Mouse (Mus musculus) hindbrain, embryonic 15.5 days (tissue): ENCODE data around the gene Ddx3x. TPM values are rescaled to one million over a fixed set of nuclear protein-coding genes. Genes with fewer than 3 reads are reported as not detected.
"Not testable (repeated sequence)": the region's sequence is repeated elsewhere in the genome, so short reads cannot be mapped to it uniquely, and the experiment has no call there.

Experiments used
- ATAC-seq: fragments of 200-750 bp; cut with Nextera tagmentation; 2 replicates; pipeline ENCODE4 v1.8.0; 2017; ENCODE audit warnings: low read depth, moderate number of reproducible peaks, moderate TSS enrichment; ENCODE audit not compliant: low FRiP score
- H3K27ac ChIP-seq: fragments of 300-500 bp; sonication (generic); replicated peaks from 2 replicates; pipeline ENCODE4 v1.5.1; 2015; ENCODE audit warnings: mild to moderate bottlenecking, inconsistent platforms
- H3K27me3 ChIP-seq: fragments of 300-500 bp; sonication (generic); 2 replicates; pipeline ENCODE4 v1.6.1; 2015; ENCODE audit warnings: control low read depth, inconsistent platforms
- H3K36me3 ChIP-seq: fragments of 300-500 bp; sonication (generic); 2 replicates; pipeline ENCODE4 v1.6.1; 2015; ENCODE audit warnings: control low read depth, inconsistent platforms
- H3K4me1 ChIP-seq: fragments of 300-500 bp; sonication (generic); replicated peaks from 2 replicates; pipeline ENCODE4 v1.6.1; 2015; ENCODE audit warnings: control low read depth, inconsistent platforms
- H3K4me2 ChIP-seq: fragments of 300-500 bp; sonication (generic); 2 replicates; pipeline ENCODE4 v1.6.1; 2015; ENCODE audit warnings: moderate library complexity, mild to moderate bottlenecking, inconsistent platforms
- H3K4me3 ChIP-seq: fragments of 300-500 bp; sonication (generic); 2 replicates; pipeline ENCODE4 v1.5.1; 2015; ENCODE audit warnings: mild to moderate bottlenecking, inconsistent platforms
- H3K9ac ChIP-seq: fragments of 300-500 bp; sonication (generic); 2 replicates; pipeline ENCODE4 v1.6.1; 2015; ENCODE audit warnings: inconsistent platforms
- H3K9me3 ChIP-seq: fragments of 300-500 bp; sonication (generic); 2 replicates; pipeline ENCODE4 v1.6.1; 2016; ENCODE audit warnings: control low read depth, inconsistent platforms
- WGBS: fragments of 180-500 bp; shearing (Covaris S2); methylation state at CpG from one replicate; pipeline ENCODE4 v1.1.7; 2015; 5-methylcytosine and 5-hydroxymethylcytosine counted together
- polyA plus RNA-seq: library from polyadenylated mRNA; unstranded; fragments of >200 nt; fragmentation: Nextera tagmentation; extraction: Ambion mirVana; gene quantifications from 2 replicates; pipeline ENCODE4 v1.2.1, GENCODE M21; 2015

Ddx3x gene
- polyA plus RNA-seq, 1 experiment from 2014 or later = 95.5 TPM

DNA sequence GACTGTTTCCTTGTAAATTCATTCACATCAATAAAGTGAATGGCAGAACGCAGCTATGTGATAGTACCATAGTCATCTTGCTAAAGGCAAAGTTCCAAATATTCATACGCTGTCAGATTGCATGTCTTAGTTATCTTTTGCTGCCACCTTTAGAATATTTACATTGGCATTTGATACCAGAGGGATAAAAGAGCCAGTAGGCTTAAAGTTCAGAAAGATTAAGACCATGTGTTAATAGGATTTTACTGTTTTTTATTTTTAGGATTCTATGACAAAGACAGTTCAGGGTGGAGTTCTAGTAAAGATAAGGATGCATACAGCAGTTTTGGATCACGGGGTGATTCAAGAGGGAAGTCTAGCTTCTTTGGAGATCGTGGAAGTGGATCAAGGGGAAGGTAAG, 5.0 kb downstream of the Ddx3x start:
- no peak overlapping the region for H3K9ac ChIP-seq
- H3K4me1 ChIP-seq = peaks cover 23% of the 10 kb centered on the region
- no peak overlapping the region for H3K4me2 ChIP-seq
- no peaks in the 10 kb centered on the region for H3K27me3 ChIP-seq
- H3K27ac ChIP-seq = no peak overlapping the region
- WGBS = 91% methylated on average over 4 of the region's 4 CpGs
- H3K9me3 ChIP-seq = no peaks in the 10 kb centered on the region
- peaks cover 38% of the 10 kb centered on the region for H3K36me3 ChIP-seq
- H3K4me3 ChIP-seq = no peak overlapping the region
- ATAC-seq = no peak

DNA sequence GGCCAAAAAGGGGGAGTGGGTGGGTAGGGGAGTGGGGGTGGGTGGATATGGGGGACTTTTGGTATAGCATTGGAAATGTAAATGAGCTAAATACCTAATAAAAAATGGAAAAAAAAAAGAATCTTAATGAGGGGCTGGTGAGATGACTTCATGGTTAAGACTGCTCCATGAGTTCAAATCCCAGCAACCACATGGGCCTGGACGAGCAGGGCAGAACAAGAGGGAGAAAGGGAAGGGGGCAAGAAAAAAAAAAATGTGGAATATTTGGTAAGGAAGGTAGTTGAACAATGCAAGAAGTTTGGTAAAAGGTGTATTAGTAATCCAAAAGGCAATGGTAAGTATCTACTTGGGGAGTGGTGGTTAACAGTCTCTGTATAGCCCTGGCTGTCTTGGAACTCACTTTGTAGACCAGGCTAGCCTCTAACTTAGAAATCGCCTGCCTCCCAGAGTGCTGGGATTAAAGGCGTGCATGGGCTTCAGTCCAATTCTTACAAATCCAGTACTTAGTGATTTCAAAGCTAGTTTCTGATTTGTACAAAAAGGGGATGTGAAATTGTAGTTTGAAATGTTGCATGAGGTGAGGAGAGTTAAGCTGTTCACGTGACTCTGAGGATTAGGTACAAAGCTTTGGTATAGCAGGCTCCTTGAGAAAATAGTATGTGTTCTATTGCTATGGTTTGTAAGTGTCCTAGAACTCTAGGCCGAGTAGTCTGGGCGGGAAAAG, 13.9 kb downstream of the Ddx3x start:
- H3K4me1 ChIP-seq = no peaks in the 10 kb centered on the region
- no peaks in the 10 kb centered on the region for H3K27me3 ChIP-seq
- H3K4me3 ChIP-seq = no peak overlapping the region
- H3K9ac ChIP-seq = no peak overlapping the region
- H3K9me3 ChIP-seq = no peaks in the 10 kb centered on the region
- no peak overlapping the region for H3K27ac ChIP-seq
- no peak for ATAC-seq
- H3K36me3 ChIP-seq = peaks cover 24% of the 10 kb centered on the region
- H3K4me2 ChIP-seq = no peak overlapping the region
- 51% methylated on average over 6 of the region's 6 CpGs for WGBS

DNA sequence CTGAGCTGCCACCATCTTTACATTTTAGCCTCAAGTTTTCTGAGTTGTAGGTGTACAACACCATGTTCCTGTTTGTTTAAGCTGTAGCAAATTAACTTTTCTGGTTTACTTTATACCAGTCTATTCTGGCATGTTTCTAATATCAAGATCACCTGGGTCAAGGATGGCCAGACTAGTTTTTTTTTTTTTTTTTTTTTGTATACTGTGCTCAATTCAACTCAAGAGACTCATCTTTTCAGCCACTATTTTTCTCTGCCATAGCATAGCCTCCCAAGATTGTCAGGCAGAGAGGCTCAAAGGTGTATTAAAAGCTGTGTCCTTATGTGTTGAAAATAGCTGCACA, 14.4 kb downstream of the Ddx3x start:
- Histone ChIP-seq H3K9me3 (no peaks in the 10 kb centered on the region), H3K4me2 (no peak overlapping the region), H3K4me1 (no peaks in the 10 kb centered on the region), H3K4me3 (no peak overlapping the region), H3K9ac (no peak overlapping the region), H3K27ac (no peak overlapping the region), H3K27me3 (no peaks in the 10 kb centered on the region), H3K36me3 (peaks cover 20% of the 10 kb centered on the region)
- no peak for ATAC-seq

DNA sequence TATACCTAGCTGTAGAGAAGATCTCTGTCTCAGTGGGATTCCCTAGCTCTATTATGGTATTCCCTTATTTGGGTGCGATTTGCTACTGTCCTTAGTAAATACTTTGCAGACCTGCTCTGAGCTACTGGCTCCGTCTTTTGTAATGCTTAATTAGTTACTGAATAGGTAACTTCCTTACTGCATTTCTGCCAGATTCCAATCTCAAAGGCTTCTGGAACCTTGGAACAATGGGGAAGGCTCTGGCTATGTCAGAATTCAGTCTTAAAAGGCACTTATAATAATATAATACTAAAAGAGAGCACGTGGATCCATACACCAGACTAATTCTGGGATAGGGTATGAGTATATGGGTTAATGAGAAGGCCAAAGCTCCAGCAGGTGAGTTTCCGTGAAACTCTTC, 15.5 kb downstream of the Ddx3x start:
- not testable (repeated sequence) for H3K4me2 ChIP-seq, H3K4me1 ChIP-seq, H3K9ac ChIP-seq, H3K27me3 ChIP-seq, H3K27ac ChIP-seq, ATAC-seq, H3K9me3 ChIP-seq, H3K4me3 ChIP-seq
- H3K36me3 ChIP-seq = peaks cover 12% of the 10 kb centered on the region
- WGBS = 25% methylated on average over 4 of the region's 4 CpGs

DNA sequence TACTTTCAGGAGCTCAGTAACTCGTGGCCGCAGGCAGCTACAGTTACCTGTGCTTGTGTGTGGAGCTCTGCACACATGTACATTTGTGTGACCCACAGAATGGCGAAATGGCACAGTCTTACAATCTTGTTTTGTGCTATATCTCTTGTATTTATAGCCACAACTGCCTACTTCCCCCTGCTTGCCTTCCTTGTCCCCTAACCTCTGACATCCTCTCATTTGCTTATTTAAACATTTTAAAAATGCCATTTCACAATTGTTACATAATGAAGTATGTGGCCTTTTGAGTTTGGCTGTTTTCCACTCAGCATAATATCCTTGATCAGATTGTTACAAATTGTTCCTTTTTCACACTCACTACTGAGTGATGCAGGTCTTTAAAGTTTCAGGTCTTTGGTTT, 25.4 kb downstream of the Ddx3x start:
- Histone ChIP-seq H3K4me2 (no peak overlapping the region), H3K27me3 (no peaks in the 10 kb centered on the region), H3K9me3 (no peaks in the 10 kb centered on the region), H3K4me1 (no peaks in the 10 kb centered on the region), H3K36me3 (no peaks in the 10 kb centered on the region), H3K4me3 (no peak overlapping the region), H3K27ac (no peak overlapping the region), H3K9ac (no peak overlapping the region)
- ATAC-seq = no peak
- WGBS = 80% methylated on average over 3 of the region's 3 CpGs

DNA sequence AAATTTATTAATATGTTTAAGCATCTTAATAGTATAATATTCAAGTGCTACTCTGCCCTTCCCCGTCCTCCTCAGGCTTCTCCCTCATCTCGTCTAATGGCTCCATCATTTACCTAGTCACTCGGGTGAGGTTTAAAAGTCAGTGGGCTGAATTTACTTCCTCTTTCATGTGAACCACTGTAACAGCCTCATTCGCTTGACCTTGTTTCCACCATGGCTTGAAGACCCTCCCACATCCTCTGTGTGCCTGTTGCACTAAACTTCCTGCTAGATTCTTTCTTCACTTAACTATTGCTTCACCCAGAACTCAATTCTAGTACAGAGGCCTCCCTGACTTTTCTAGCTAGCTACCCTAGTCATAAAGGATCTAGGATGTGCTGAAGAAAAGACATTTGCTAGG, 30.6 kb downstream of the Ddx3x start:
- no peak overlapping the region for H3K27ac ChIP-seq
- H3K9me3 ChIP-seq = no peaks in the 10 kb centered on the region
- H3K4me1 ChIP-seq = no peaks in the 10 kb centered on the region
- no peaks in the 10 kb centered on the region for H3K36me3 ChIP-seq
- no peak overlapping the region for H3K4me2 ChIP-seq
- 82% methylated on average over 4 of the region's 4 CpGs for WGBS
- 0 out of 2 replicates have a peak, but pooled peaks cover 3% of the 10 kb centered on the region for H3K27me3 ChIP-seq
- H3K4me3 ChIP-seq = no peak overlapping the region
- no peak for ATAC-seq
- H3K9ac ChIP-seq = no peak overlapping the region

DNA sequence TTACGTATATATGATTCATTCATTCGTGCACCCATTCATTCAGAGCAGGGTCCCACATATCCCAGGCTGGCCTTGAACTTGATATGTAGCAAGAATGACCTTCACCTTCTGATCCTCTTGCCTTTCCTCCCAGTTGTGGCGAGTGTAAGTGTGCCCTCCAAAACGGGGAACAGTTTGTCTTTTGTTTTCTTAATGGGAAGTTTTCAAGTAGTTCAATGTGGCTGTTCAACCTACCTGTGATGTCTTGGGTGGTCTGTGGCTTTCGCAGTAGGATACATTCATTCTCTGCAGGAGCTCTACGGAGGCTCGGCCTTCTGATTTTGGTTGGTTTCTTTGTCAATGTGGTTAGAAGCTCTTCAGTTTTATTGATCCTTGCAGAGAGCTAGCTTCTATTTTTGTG, 48.8 kb downstream of the Ddx3x start:
- H3K27ac ChIP-seq = no peak overlapping the region
- no peaks in the 10 kb centered on the region for H3K9me3 ChIP-seq
- no peaks in the 10 kb centered on the region for H3K4me1 ChIP-seq
- no peak for ATAC-seq
- H3K36me3 ChIP-seq = no peaks in the 10 kb centered on the region
- no peak overlapping the region for H3K4me3 ChIP-seq
- H3K27me3 ChIP-seq = no peaks in the 10 kb centered on the region
- no peak overlapping the region for H3K4me2 ChIP-seq
- 89% methylated on average over 7 of the region's 7 CpGs for WGBS
- H3K9ac ChIP-seq = no peak overlapping the region

Other genes with a start within 250 kb of the Ddx3x start
- gene Usp9x, start 209.5 kb upstream of the Ddx3x start, polyA plus RNA-seq = 31.1 and 35.5 TPM in 2 replicates
- gene Nyx, start 185.1 kb downstream of the Ddx3x start, polyA plus RNA-seq = 0.31 and 0.35 TPM in 2 replicates